8 mouse cellular contexts compared by ENCODE assay signal in the genomic region with DNA sequence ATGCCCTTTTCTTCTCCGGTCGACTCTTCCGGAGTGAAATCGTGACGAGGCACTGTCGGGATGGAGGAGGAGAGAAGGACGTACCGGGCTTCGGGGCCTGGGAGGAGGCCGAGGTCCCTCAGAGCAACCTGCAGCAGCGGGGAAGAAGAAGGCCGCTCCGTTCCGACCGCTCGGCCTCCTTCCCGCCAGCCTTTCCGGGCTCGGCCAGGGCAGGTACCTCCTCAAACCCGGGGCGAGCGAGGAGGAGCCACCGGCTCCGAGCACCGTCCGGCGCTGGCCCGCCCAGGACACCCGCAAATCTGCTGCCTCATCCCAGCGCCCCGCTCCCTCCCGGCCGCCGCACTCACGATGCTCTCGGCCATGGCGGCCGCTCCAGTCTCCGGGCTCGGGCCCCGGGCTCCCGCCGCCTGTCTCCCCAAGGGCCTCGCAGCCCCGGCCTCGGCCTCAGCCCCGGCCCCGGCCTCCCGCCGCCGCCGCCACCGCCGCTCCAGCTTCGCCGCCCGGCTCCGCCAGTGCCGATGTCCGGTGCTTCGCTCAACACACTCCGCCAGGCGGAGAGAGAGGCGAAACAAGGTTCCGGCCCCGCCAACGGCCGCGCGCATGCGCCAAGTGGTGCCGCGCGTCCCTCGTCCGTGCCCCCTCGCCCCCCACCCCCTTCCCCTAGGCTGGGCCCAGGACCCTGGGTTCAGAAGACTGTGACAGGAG. TPM values are rescaled to one million over a fixed set of nuclear protein-coding genes. Genes with fewer than 3 reads are reported as not detected.
A peak's percentile ranks its signal among the peaks of the same experiment; 100 is the strongest.
DNase-seq lines count a peak whose midpoint lies in the region; ATAC-seq and TF ChIP-seq lines count a peak whose summit lies in the region.

A gene (minus strand): TSS at position 557 of the 705 bp plus-strand sequence.

- peak within 1 kb of the TSS; percentile 97 for H3K9ac ChIP-seq in heart, embryonic 14.5 days (ENCODE audit: low read length)
- peak within 1 kb of the TSS; percentile 90 for H3K9ac ChIP-seq in liver, embryonic 11.5 days (ENCODE audit: low read depth, low read length)

- no peaks in the 10 kb centered on the region for H3K27me3 ChIP-seq in forebrain, embryonic 10.5 days (ENCODE audit: poor library complexity, severe bottlenecking)
- no peaks in the 10 kb centered on the region for H3K27me3 ChIP-seq in heart, embryonic 14.5 days (ENCODE audit: control insufficient read depth, insufficient read depth, low read length)
- H3K27me3 ChIP-seq in liver, embryonic 11.5 days (replicated peaks; ENCODE audit: control insufficient read depth, insufficient read depth, low read length): no peaks in the 10 kb centered on the region
- H3K27me3 ChIP-seq in myocyte (ENCODE audit: control insufficient read depth, insufficient read depth, insufficient read length): no peaks in the 10 kb centered on the region
- no peaks in the 10 kb centered on the region for H3K27me3 ChIP-seq in splenic B cell, adult 2 months (ENCODE audit: control insufficient read depth, insufficient read depth, low read length, poor library complexity, severe bottlenecking)

- peak within 1 kb of the TSS; percentile 91 for H3K4me3 ChIP-seq in forebrain, embryonic 10.5 days
- H3K4me3 ChIP-seq in heart, embryonic 14.5 days (ENCODE audit: control insufficient read depth in 1 of 2, insufficient read depth in 1 of 2, low read depth in 1 of 2, low read length in 2 of 2): peak within 1 kb of the TSS; percentile 84 to 98
- H3K4me3 ChIP-seq in liver, embryonic 11.5 days (ENCODE audit: low read depth, low read length): peak within 1 kb of the TSS; percentile 99
- peak within 1 kb of the TSS; percentile 85 for H3K4me3 ChIP-seq in myocyte

- peak; percentile 81 to 84 for DNase-seq in CD8-positive naive resting alpha-beta T cell, adult 2 months (ENCODE audit: low read depth in 2 of 2, low spot score in 2 of 2)
- DNase-seq in c-Kit-positive CD71-negative TER-119-negative erythroid progenitor cells, embryonic 14.5 days (ENCODE audit: low read depth): peak; percentile 73
- peak; percentile 93 for DNase-seq in forebrain, embryonic 10.5 days (ENCODE audit: extremely low spot score, low spot score)
- peak; percentile 94 for DNase-seq in kidney, postnatal 10 days
- DNase-seq in liver, embryonic 11.5 days (ENCODE audit: low spot score): peak; percentile 90
- DNase-seq in splenic B cell, adult 2 months (ENCODE audit: low read depth, low spot score): peak; percentile 89

- peak; percentile 86 for TF ChIP-seq POLR2A in myocyte (IDR thresholded peaks at IDR 0.05; ENCODE audit: insufficient read length, low read depth)

- peaks cover 44% of the 10 kb centered on the region for H3K79me2 ChIP-seq in myocyte (ENCODE audit: control insufficient read depth, insufficient read depth)

- peak within 1 kb of the TSS; percentile 97 for H3K27ac ChIP-seq in forebrain, embryonic 10.5 days
- H3K27ac ChIP-seq in heart, embryonic 14.5 days (replicated peaks in 1 of 2; ENCODE audit: control insufficient read depth in 1 of 2, insufficient read depth in 1 of 2, low read depth in 2 of 2, low read length in 2 of 2): peak within 1 kb of the TSS; percentile 45 to 78
- peak within 1 kb of the TSS; percentile 62 for H3K27ac ChIP-seq in liver, embryonic 11.5 days (ENCODE audit: low read depth, low read length)

- H3K36me3 ChIP-seq in forebrain, embryonic 10.5 days (replicated peaks): peaks cover 37% of the 10 kb centered on the region
- peaks cover 32% of the 10 kb centered on the region for H3K36me3 ChIP-seq in heart, embryonic 14.5 days (ENCODE audit: control insufficient read depth, insufficient read depth, low read length)
- H3K36me3 ChIP-seq in liver, embryonic 11.5 days (ENCODE audit: control insufficient read depth, insufficient read depth, low read length): peaks cover 17% of the 10 kb centered on the region
- H3K36me3 ChIP-seq in myocyte (ENCODE audit: control insufficient read depth, insufficient read depth): peaks cover 8% of the 10 kb centered on the region
- peaks cover 2% of the 10 kb centered on the region; the same call in 1 of the 2 replicates for H3K36me3 ChIP-seq in splenic B cell, adult 2 months (ENCODE audit: control insufficient read depth, insufficient read depth, low read length, poor library complexity, severe bottlenecking)

- peak; percentile 82 for ATAC-seq in heart, embryonic 14.5 days (ENCODE audit: insufficient number of reproducible peaks, insufficient read depth, low FRiP score, low read depth)
- ATAC-seq in liver, embryonic 11.5 days (replicated peaks; ENCODE audit: low FRiP score): peak; percentile 87

- no peaks in the 10 kb centered on the region for H3K9me3 ChIP-seq in forebrain, embryonic 10.5 days
- H3K9me3 ChIP-seq in heart, embryonic 14.5 days (ENCODE audit: control insufficient read depth, low read length): no peaks in the 10 kb centered on the region
- no peaks in the 10 kb centered on the region for H3K9me3 ChIP-seq in liver, embryonic 11.5 days (ENCODE audit: control insufficient read depth, low read length)

- under 1% methylated on average over 76 of the region's 77 CpGs for WGBS in forebrain, embryonic 10.5 days
- under 1% methylated on average over 63 of the region's 77 CpGs for WGBS in heart, embryonic 14.5 days
- WGBS in liver, embryonic 11.5 days: under 1% methylated on average over 66 of the region's 77 CpGs

- H3K4me2 ChIP-seq in heart, embryonic 14.5 days (ENCODE audit: low read length): peak within 1 kb of the TSS; percentile 89
- H3K4me2 ChIP-seq in liver, embryonic 11.5 days: peak within 1 kb of the TSS; percentile 94
- H3K4me2 ChIP-seq in myocyte (ENCODE audit: low read depth): peak within 1 kb of the TSS; percentile 98

- H3ac ChIP-seq in myocyte (ENCODE audit: control insufficient read depth, insufficient read length): peak within 1 kb of the TSS; percentile 28

- H3K4me1 ChIP-seq in forebrain, embryonic 10.5 days: peaks cover 17% of the 10 kb centered on the region
- peaks cover 0 to 12% of the 10 kb centered on the region in 2 experiments; a peak in 2 of 4 replicates for H3K4me1 ChIP-seq in heart, embryonic 14.5 days (ENCODE audit: control insufficient read depth in 2 of 2, insufficient read depth in 2 of 2, low read length in 2 of 2)
- H3K4me1 ChIP-seq in liver, embryonic 11.5 days (replicated peaks; ENCODE audit: control insufficient read depth, insufficient read depth, low read length): peaks cover 10% of the 10 kb centered on the region

TF ChIP-seq in myocyte, 11 proteins besides CTCF, POLR2A, EP300 and RAD21:
- TF ChIP-seq CEBPB (IDR thresholded peaks at IDR 0.05; ENCODE audit: insufficient read depth, poor library complexity, severe bottlenecking): no peak
- TF ChIP-seq E2F4 (IDR thresholded peaks at IDR 0.05; ENCODE audit: insufficient read depth): peak; percentile 56
- TF ChIP-seq MYOD1 (IDR thresholded peaks at IDR 0.05; ENCODE audit: control insufficient read depth in 1 of 3, insufficient read length in 2 of 3, low read depth in 2 of 3): peak in 1 of 3 experiments; percentile 37
- no peak for TF ChIP-seq REST (IDR thresholded peaks at IDR 0.05; ENCODE audit: insufficient read depth, insufficient read length)
- no peak for TF ChIP-seq SRF (IDR thresholded peaks at IDR 0.05; ENCODE audit: control insufficient read depth, insufficient read length, low read depth)
- TF ChIP-seq MAX (IDR thresholded peaks at IDR 0.05; ENCODE audit: low read depth): no peak
- TF ChIP-seq TCF12 (IDR thresholded peaks at IDR 0.05; ENCODE audit: insufficient read depth, poor library complexity, severe bottlenecking): no peak
- no peak for TF ChIP-seq TCF3 (IDR thresholded peaks at IDR 0.05; ENCODE audit: insufficient read length, low read depth)
- peak in 2 of 3 experiments; percentile 29 to 52 for TF ChIP-seq MYOG (IDR thresholded peaks at IDR 0.05; ENCODE audit: control insufficient read depth in 1 of 3, insufficient read depth in 1 of 3, insufficient read length in 2 of 3, low read depth in 2 of 3)
- TF ChIP-seq USF1 (IDR thresholded peaks at IDR 0.05; ENCODE audit: low read depth): no peak
- TF ChIP-seq POLR2AphosphoS2 (IDR thresholded peaks at IDR 0.05; ENCODE audit: insufficient read length, low read depth): peak; percentile 58

RNA-seq across cellular contexts. Expression of the gene that starts here (rescaled TPM):
- polyA plus RNA-seq in forebrain, embryonic 10.5 days (2016; fragmentation: Nextera tagmentation; extraction: Ambion mirVana): 45.9 and 46.9 TPM in 2 replicates
- 35.6 and 37.2 TPM in 2 replicates for polyA plus RNA-seq in heart, embryonic 14.5 days (2014; fragmentation: Nextera tagmentation; extraction: Ambion mirVana)
- 44.5 and 47.2 TPM in 2 replicates for polyA plus RNA-seq in liver, embryonic 11.5 days (2014; fragmentation: Nextera tagmentation; extraction: Ambion mirVana)
- 61.8 TPM for polyA plus RNA-seq in myocyte (2012; fragmentation: generic; extraction: Trizol)

Comparison
In these comparisons a context has a peak if more than half of its experiments do, and no peak if none do; other contexts are left out.
1. Peak in every context shown above with its lines: DNase-seq, ATAC-seq, H3K4me3 ChIP-seq and H3K27ac ChIP-seq.